Mouse (Mus musculus) ES-E14 (cell line): ENCODE measurements around the gene Sgip1. TPM values are rescaled to one million over a fixed set of nuclear protein-coding genes. Genes with fewer than 3 reads are reported as not detected.

ENCODE experiments used
- DNase-seq: peaks from one replicate; pipeline ENCODE4 v3.0.0-alpha.2; 2013; ENCODE audit warnings: low read depth, low spot score
- H3K27ac ChIP-seq: 2 replicates; pipeline ENCODE4 v1.5.1; 2012; ENCODE audit warnings: low read depth, mild to moderate bottlenecking, low read length, moderate library complexity, mixed read lengths; ENCODE audit not compliant: poor library complexity, insufficient read depth, severe bottlenecking
- H3K36me3 ChIP-seq: 2 replicates; pipeline ENCODE4 v1.6.1; 2012; ENCODE audit warnings: mild to moderate bottlenecking, low read length, moderate library complexity, mixed read lengths; ENCODE audit not compliant: control insufficient read depth, poor library complexity, insufficient read depth, severe bottlenecking
- H3K4me1 ChIP-seq, 2 experiments: fragments of 150-350 bp in 1 of 2; sonication (generic) in 1 of 2; 2 replicates each; pipeline ENCODE4 v1.6.1; 2012; ENCODE audit warnings: low read length in 2 of 2, mild to moderate bottlenecking in 1 of 2, mixed read lengths in 1 of 2; ENCODE audit not compliant: control insufficient read depth in 2 of 2, insufficient read depth in 2 of 2, poor library complexity in 1 of 2
- H3K4me3 ChIP-seq, 2 experiments: fragments of 150-350 bp in 1 of 2; sonication (generic) in 1 of 2; 2 replicates each; pipeline ENCODE4 v1.5.1; 2012; ENCODE audit warnings: low read length in 2 of 2, low read depth in 1 of 2, mild to moderate bottlenecking in 1 of 2, mixed read lengths in 1 of 2; ENCODE audit not compliant: insufficient read depth in 1 of 2, poor library complexity in 1 of 2, severe bottlenecking in 1 of 2
- H3K9ac ChIP-seq: 2 replicates; pipeline ENCODE4 v1.6.1; 2012; ENCODE audit warnings: low read depth, mild to moderate bottlenecking, low read length, mixed read lengths; ENCODE audit not compliant: poor library complexity, insufficient read depth, severe bottlenecking
- H3K9me3 ChIP-seq: fragments of 150-350 bp; sonication (generic); 2 replicates; pipeline ENCODE4 v1.6.1; 2012; ENCODE audit warnings: low read depth, mild to moderate bottlenecking, low read length; ENCODE audit not compliant: control insufficient read depth, insufficient read depth
- CHD2 ChIP-seq: IDR thresholded peaks from 2 replicates; pipeline ENCODE4 v1.6.1; 2014; ENCODE audit warnings: mild to moderate bottlenecking, low read depth, low read length, inconsistent platforms
- HCFC1 ChIP-seq: IDR thresholded peaks from 2 replicates; pipeline ENCODE4 v1.6.1; 2012; ENCODE audit warnings: low read length, inconsistent platforms, borderline replicate concordance; ENCODE audit not compliant: insufficient read depth
- MAFK ChIP-seq: IDR thresholded peaks from 2 replicates; pipeline ENCODE4 v1.6.1; 2014; ENCODE audit warnings: mild to moderate bottlenecking, low read depth, low read length, inconsistent platforms; ENCODE audit not compliant: insufficient read depth
- ZC3H11A ChIP-seq: IDR thresholded peaks from 2 replicates; pipeline ENCODE4 v1.6.1; 2012; ENCODE audit warnings: low read depth, mild to moderate bottlenecking, inconsistent platforms, low read length, borderline replicate concordance
- ZNF384 ChIP-seq: IDR thresholded peaks from 2 replicates; pipeline ENCODE4 v1.6.1; 2012; ENCODE audit warnings: low read depth, low read length, inconsistent platforms
- in situ Hi-C, 2 experiments: fragments of 600-800 bp; cut with MboI; formaldehyde crosslinking; loops; one replicate each; pipeline ENCODE4 v1.15.1; 2025; ENCODE audit warnings: low sequenced_read_pairs in 2 of 2, inconsistent platforms in 1 of 2; ENCODE audit not compliant: unreplicated experiment in 2 of 2
- total RNA-seq: library from RNA; depleted of rRNA; stranded (reverse); fragments of 300-350 nt; gene quantifications from 2 replicates; pipeline ENCODE4 v1.2.3, GENCODE M21; 2012

Gene Sgip1
- total RNA-seq, 1 experiment = 0.62 TPM

DNA sequence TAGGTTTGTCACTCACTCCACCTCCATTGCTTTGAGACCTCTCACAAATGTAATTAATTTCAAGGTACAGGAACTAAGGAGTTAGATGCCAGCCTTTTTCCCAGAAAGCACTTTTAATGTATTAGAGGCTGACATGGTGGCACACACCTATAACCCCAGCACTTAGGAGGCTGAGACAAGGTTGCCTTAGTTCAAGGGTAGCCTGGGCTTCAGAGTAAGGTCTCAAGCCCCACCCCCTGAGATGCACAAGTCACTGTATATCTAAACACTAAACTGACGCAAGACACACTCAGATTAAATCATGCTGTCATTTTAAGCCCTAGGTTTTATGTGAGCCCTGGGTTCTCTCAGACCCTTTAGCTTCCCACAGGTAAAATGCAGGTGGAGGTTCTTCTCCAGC, 92.1 kb downstream of the Sgip1 start:
- DNase-seq = no peak
- Histone ChIP-seq H3K27ac (no peak overlapping the region), H3K9me3 (no peaks in the 10 kb centered on the region), H3K4me3 (no peak overlapping the region), H3K4me1 (no peaks in the 10 kb centered on the region), H3K9ac (no peak overlapping the region), H3K36me3 (no peaks in the 10 kb centered on the region)
- in situ Hi-C loops = no loop called here
- TF ChIP-seq MAFK (no peak), CHD2 (no peak), ZNF384 (no peak), HCFC1 (no peak), ZC3H11A (no peak)

DNA sequence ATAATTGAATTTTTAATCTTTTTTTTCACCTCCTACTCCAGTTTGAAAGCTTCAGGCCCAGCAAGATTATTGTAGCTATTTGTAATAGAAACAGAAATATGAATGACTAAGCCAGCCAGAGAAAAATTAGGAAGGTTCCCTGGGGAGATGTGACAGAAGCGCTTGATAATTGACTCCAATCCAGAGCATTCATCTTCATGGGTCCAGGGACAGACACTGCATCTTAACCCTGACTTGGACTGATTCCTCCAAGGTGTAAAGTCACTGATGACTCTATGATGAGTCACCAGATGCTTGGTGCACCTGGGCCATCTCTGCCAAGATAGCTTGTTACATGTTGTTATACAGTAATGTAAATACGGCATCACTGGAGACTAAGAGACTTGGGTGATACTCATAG, 92.6 kb downstream of the Sgip1 start:
- H3K27ac ChIP-seq = no peak overlapping the region
- no peak for TF ChIP-seq ZNF384
- no peak for TF ChIP-seq CHD2
- TF ChIP-seq MAFK = no peak
- no peak for TF ChIP-seq ZC3H11A
- TF ChIP-seq HCFC1 = no peak
- in situ Hi-C loops = no loop called here
- DNase-seq = no peak
- no peaks in the 10 kb centered on the region for H3K9me3 ChIP-seq
- H3K4me1 ChIP-seq = no peaks in the 10 kb centered on the region
- no peak overlapping the region for H3K9ac ChIP-seq
- no peak overlapping the region for H3K4me3 ChIP-seq
- no peaks in the 10 kb centered on the region for H3K36me3 ChIP-seq

DNA sequence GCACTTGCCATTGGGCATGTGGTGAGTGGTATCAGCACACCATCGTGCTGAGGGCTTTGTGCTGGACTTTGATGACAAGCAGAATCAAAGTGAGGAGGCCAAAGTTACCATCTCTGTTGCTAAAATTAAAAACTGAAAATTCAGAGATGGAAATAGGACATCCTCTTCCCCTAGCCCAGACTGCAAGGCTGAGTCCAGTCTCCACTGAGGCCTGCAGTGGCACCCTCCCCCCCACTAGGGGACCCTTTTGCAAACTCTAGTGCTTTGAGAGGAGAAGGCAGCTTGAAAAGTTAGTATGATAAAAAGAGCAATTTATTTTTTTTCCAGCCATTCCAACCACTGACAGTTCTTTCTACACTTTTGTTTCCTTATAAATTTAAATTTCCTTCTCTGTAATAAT, 93.6 kb downstream of the Sgip1 start:
- H3K27ac ChIP-seq = no peak overlapping the region
- H3K4me3 ChIP-seq = no peak overlapping the region
- no peaks in the 10 kb centered on the region for H3K36me3 ChIP-seq
- H3K9ac ChIP-seq = no peak overlapping the region
- no peak for TF ChIP-seq CHD2
- TF ChIP-seq HCFC1 = no peak
- no peak for TF ChIP-seq ZNF384
- no peak for TF ChIP-seq MAFK
- no peak for TF ChIP-seq ZC3H11A
- in situ Hi-C loops = no loop called here
- DNase-seq = no peak
- H3K9me3 ChIP-seq = no peaks in the 10 kb centered on the region
- no peaks in the 10 kb centered on the region for H3K4me1 ChIP-seq

GRCm38 (mm10) chr4:102840062-102840798, 99.1 kb downstream of the Sgip1 start:
- TF ChIP-seq HCFC1 (no peak), MAFK (no peak), ZNF384 (no peak), CHD2 (no peak), ZC3H11A (no peak)
- Histone ChIP-seq H3K27ac (no peak overlapping the region), H3K36me3 (no peaks in the 10 kb centered on the region), H3K4me3 (no peak overlapping the region), H3K4me1 (no peaks in the 10 kb centered on the region), H3K9me3 (no peaks in the 10 kb centered on the region), H3K9ac (no peak overlapping the region)
- no peak for DNase-seq
- in situ Hi-C loops = no loop called here
